Mouse (Mus musculus) embryo, embryonic 9.5 days (tissue): ENCODE results near the gene Csk.

Experiments used
- DNase-seq: peaks from one replicate; pipeline ENCODE4 v3.0.0-alpha.2; 2017; ENCODE audit errors: extremely low spot score

The Csk gene

GRCm38 (mm10) chr9:57638651-57639459 is 14.6 kb downstream of the Csk start:
- DNase-seq, result no peak

GRCm38 (mm10) chr9:57637741-57638322 is 15.6 kb downstream of the Csk start:
- DNase-seq, result no peak

- no peak for DNase-seq
Measured at GRCm38 (mm10) chr9:57637272-57637671, 16.2 kb downstream of the Csk start.

- DNase-seq, result no peak
Measured at GRCm38 (mm10) chr9:57633481-57634024, 19.9 kb downstream of the Csk start.

GRCm38 (mm10) chr9:57629118-57629874 is 24.1 kb downstream of the Csk start:
- peak; percentile 64 for DNase-seq

GRCm38 (mm10) chr9:57628717-57629116 is 24.7 kb downstream of the Csk start:
- DNase-seq, result no peak

GRCm38 (mm10) chr9:57627892-57628291 is 25.5 kb downstream of the Csk start:
- no peak for DNase-seq

- no peak for DNase-seq
Measured at GRCm38 (mm10) chr9:57627191-57627590, 26.2 kb downstream of the Csk start.

- DNase-seq, result no peak
Measured at GRCm38 (mm10) chr9:57625674-57626500, 27.5 kb downstream of the Csk start.

- DNase-seq, result no peak
Measured at GRCm38 (mm10) chr9:57624295-57624694, 29.1 kb downstream of the Csk start.

GRCm38 (mm10) chr9:57620674-57621073 is 32.8 kb downstream of the Csk start, which contains the start of gene Lman1l:
Gene Lman1l, minus strand, starts transcription at chr9:57620774.
- no peak for DNase-seq

GRCm38 (mm10) chr9:57618854-57619253 is 34.6 kb downstream of the Csk start:
- DNase-seq, result no peak

- DNase-seq, result no peak
Measured at GRCm38 (mm10) chr9:57617556-57618169, 35.8 kb downstream of the Csk start.

- no peak for DNase-seq
Measured at GRCm38 (mm10) chr9:57614786-57615185, 38.6 kb downstream of the Csk start.

- no peak for DNase-seq
Measured at GRCm38 (mm10) chr9:57613975-57614374, 39.5 kb downstream of the Csk start.

- DNase-seq, result no peak
Measured at GRCm38 (mm10) chr9:57612587-57612986, 40.8 kb downstream of the Csk start.

GRCm38 (mm10) chr9:57610359-57610826 is 43.0 kb downstream of the Csk start:
- no peak for DNase-seq

- no peak for DNase-seq
Measured at GRCm38 (mm10) chr9:57609803-57610202, 43.6 kb downstream of the Csk start.

GRCm38 (mm10) chr9:57606139-57606851 is 47.1 kb downstream of the Csk start, which contains the start of gene Cplx3:
Gene Cplx3, minus strand, starts transcription at chr9:57606281.
- DNase-seq, result peak; percentile 72

- DNase-seq, result no peak
Measured at GRCm38 (mm10) chr9:57605503-57605902, 47.9 kb downstream of the Csk start.
